Mouse (Mus musculus) kidney, embryonic 16.5 days (tissue): ENCODE data around the gene Mrpl54. TPM values are rescaled to one million over a fixed set of nuclear protein-coding genes. Genes with fewer than 3 reads are reported as not detected.
A peak's percentile ranks its signal among the peaks of the same experiment; 100 is the strongest.

Experiments
- ATAC-seq: fragments of 200-750 bp; cut with Nextera tagmentation; 2 replicates; pipeline ENCODE4 v1.8.0; 2017; ENCODE audit warnings: moderate TSS enrichment; ENCODE audit not compliant: low FRiP score, low TSS enrichment
- H3K27ac ChIP-seq: fragments of 300-500 bp; sonication (generic); 2 replicates; pipeline ENCODE4 v1.5.1; 2014; ENCODE audit warnings: low read length
- H3K27me3 ChIP-seq: fragments of 300-500 bp; sonication (generic); 2 replicates; pipeline ENCODE4 v1.6.1; 2014; ENCODE audit warnings: low read length, control low read depth, mixed read lengths; ENCODE audit not compliant: insufficient read depth
- H3K36me3 ChIP-seq: fragments of 300-500 bp; sonication (generic); 2 replicates; pipeline ENCODE4 v1.6.1; 2014; ENCODE audit warnings: low read length, control low read depth, mixed read lengths; ENCODE audit not compliant: insufficient read depth
- H3K4me1 ChIP-seq: fragments of 300-500 bp; sonication (generic); 2 replicates; pipeline ENCODE4 v1.6.1; 2014; ENCODE audit warnings: low read length, control low read depth, mixed read lengths; ENCODE audit not compliant: insufficient read depth
- H3K4me2 ChIP-seq: fragments of 300-500 bp; sonication (generic); replicated peaks from 2 replicates; pipeline ENCODE4 v1.6.1; 2014; ENCODE audit warnings: low read depth, low read length
- H3K4me3 ChIP-seq: fragments of 300-500 bp; sonication (generic); 2 replicates; pipeline ENCODE4 v1.5.1; 2014; ENCODE audit warnings: mild to moderate bottlenecking, low read length
- H3K9ac ChIP-seq: fragments of 300-500 bp; sonication (generic); replicated peaks from 2 replicates; pipeline ENCODE4 v1.6.1; 2014; ENCODE audit warnings: low read length
- H3K9me3 ChIP-seq: fragments of 300-500 bp; sonication (generic); 2 replicates; pipeline ENCODE4 v1.6.1; 2016; ENCODE audit warnings: low read length, control low read depth
- WGBS: fragments of 180-500 bp; shearing (Covaris S2); extraction: QIAGEN DNeasy Blood & Tissue Kit; methylation state at CpG from one replicate; pipeline ENCODE4 v1.1.7; 2014; 5-methylcytosine and 5-hydroxymethylcytosine counted together
- polyA plus RNA-seq: library from polyadenylated mRNA; unstranded; fragments of >200 nt; fragmentation: Nextera tagmentation; extraction: Ambion mirVana; gene quantifications from 2 replicates; pipeline ENCODE4 v1.2.1, GENCODE M21; 2015

Mrpl54 gene
- polyA plus RNA-seq, 1 experiment from 2014 or later, result 238 TPM

- Histone ChIP-seq H3K36me3 (no peaks in the 10 kb centered on the region), H3K27ac (peak overlapping the region; percentile 80), H3K4me1 (peaks cover 70% of the 10 kb centered on the region), H3K4me2 (0 out of 2 replicates have a peak overlapping the region, but pooled peaks have one; percentile 14), H3K27me3 (no peaks in the 10 kb centered on the region), H3K9ac (peak overlapping the region; percentile 40; the same call in 1 of the 2 replicates), H3K4me3 (no peak overlapping the region), H3K9me3 (no peaks in the 10 kb centered on the region)
- WGBS, result 75% methylated on average over 6 of the region's 6 CpGs
- ATAC-seq, result no peak
Measured at GRCm38 (mm10) chr10:81297246-81297645, 30.5 kb upstream of the Mrpl54 start.

GRCm38 (mm10) chr10:81295185-81295584 lies 28.5 kb upstream of the Mrpl54 start:
- WGBS, result 88% methylated on average over 6 of the region's 6 CpGs
- Histone ChIP-seq H3K4me1 (peaks cover 51% of the 10 kb centered on the region), H3K27me3 (peaks cover 15% of the 10 kb centered on the region; the same call in 1 of the 2 replicates), H3K4me3 (no peak overlapping the region), H3K27ac (no peak overlapping the region), H3K9me3 (no peaks in the 10 kb centered on the region), H3K4me2 (no peak overlapping the region), H3K36me3 (no peaks in the 10 kb centered on the region), H3K9ac (no peak overlapping the region)
- ATAC-seq, result no peak

- H3K4me1 ChIP-seq, result peaks cover 46% of the 10 kb centered on the region
- H3K9me3 ChIP-seq, result no peaks in the 10 kb centered on the region
- peaks cover 20% of the 10 kb centered on the region; the same call in 1 of the 2 replicates for H3K27me3 ChIP-seq
- peak overlapping the region; percentile 94 for H3K4me3 ChIP-seq
- H3K36me3 ChIP-seq, result no peaks in the 10 kb centered on the region
- WGBS, result 26% methylated on average over 8 of the region's 8 CpGs
- ATAC-seq, result no peak
- H3K9ac ChIP-seq, result peak overlapping the region; percentile 87
- H3K27ac ChIP-seq, result no peak overlapping the region
- peak overlapping the region; percentile 93 for H3K4me2 ChIP-seq
Measured at GRCm38 (mm10) chr10:81294442-81294841, 27.7 kb upstream of the Mrpl54 start.

- H3K4me3 ChIP-seq, result peak overlapping the region; percentile 94
- H3K27ac ChIP-seq, result peak overlapping the region; percentile 88
- ATAC-seq, result peak; percentile 0; the same call in 1 of the 2 replicates
- no peaks in the 10 kb centered on the region for H3K36me3 ChIP-seq
- H3K4me2 ChIP-seq, result peak overlapping the region; percentile 93
- H3K9ac ChIP-seq, result peak overlapping the region; percentile 87
- H3K4me1 ChIP-seq, result peaks cover 40% of the 10 kb centered on the region
- 2% methylated on average over 25 of the region's 25 CpGs for WGBS
- peaks cover 20% of the 10 kb centered on the region; the same call in 1 of the 2 replicates for H3K27me3 ChIP-seq
- H3K9me3 ChIP-seq, result no peaks in the 10 kb centered on the region
Measured at GRCm38 (mm10) chr10:81293334-81294030, 26.7 kb upstream of the Mrpl54 start.

- Histone ChIP-seq H3K9ac (peak within 1 kb of the TSS; percentile 87), H3K9me3 (no peaks in the 10 kb centered on the region), H3K27ac (peak within 1 kb of the TSS; percentile 88), H3K4me2 (peak within 1 kb of the TSS; percentile 93), H3K36me3 (no peaks in the 10 kb centered on the region), H3K27me3 (peaks cover 20% of the 10 kb centered on the region; the same call in 1 of the 2 replicates), H3K4me1 (peaks cover 42% of the 10 kb centered on the region), H3K4me3 (peak within 1 kb of the TSS; percentile 94)
- under 1% methylated on average over 64 of the region's 80 CpGs for WGBS
- ATAC-seq, result peak; percentile 95
Measured at GRCm38 (mm10) chr10:81292554-81293333, 26.0 kb upstream of the Mrpl54 start, which contains the start of gene Pip5k1c. TSS of gene Pip5k1c (plus strand) at chr10:81292963.

GRCm38 (mm10) chr10:81291511-81292104 lies 24.9 kb upstream of the Mrpl54 start, which contains the start of gene Tjp3:
TSS of gene Tjp3 (minus strand) at chr10:81291581.
- H3K9me3 ChIP-seq, result no peaks in the 10 kb centered on the region
- peak within 1 kb of the TSS; percentile 71 for H3K27ac ChIP-seq
- peak within 1 kb of the TSS; percentile 94 for H3K4me3 ChIP-seq
- ATAC-seq, result no peak
- H3K27me3 ChIP-seq, result peaks cover 20% of the 10 kb centered on the region; the same call in 1 of the 2 replicates
- peaks cover 42% of the 10 kb centered on the region for H3K4me1 ChIP-seq
- H3K36me3 ChIP-seq, result no peaks in the 10 kb centered on the region
- H3K4me2 ChIP-seq, result peak within 1 kb of the TSS; percentile 93
- peak within 1 kb of the TSS; percentile 22 for H3K9ac ChIP-seq
- WGBS, result 65% methylated on average over 9 of the region's 9 CpGs

- no peaks in the 10 kb centered on the region for H3K9me3 ChIP-seq
- peak overlapping the region; percentile 71 for H3K27ac ChIP-seq
- WGBS, result 14% methylated on average over 24 of the region's 24 CpGs
- peaks cover 46% of the 10 kb centered on the region for H3K4me1 ChIP-seq
- H3K9ac ChIP-seq, result peak overlapping the region; percentile 22
- no peak for ATAC-seq
- H3K4me2 ChIP-seq, result peak overlapping the region; percentile 44
- peak overlapping the region; percentile 35 for H3K4me3 ChIP-seq
- H3K27me3 ChIP-seq, result peaks cover 20% of the 10 kb centered on the region; the same call in 1 of the 2 replicates
- no peaks in the 10 kb centered on the region for H3K36me3 ChIP-seq
Measured at GRCm38 (mm10) chr10:81290698-81291460, 24.1 kb upstream of the Mrpl54 start.

GRCm38 (mm10) chr10:81289811-81290210 lies 23.1 kb upstream of the Mrpl54 start:
- 52% methylated on average over 14 of the region's 14 CpGs for WGBS
- Histone ChIP-seq H3K27me3 (peaks cover 26% of the 10 kb centered on the region), H3K27ac (no peak overlapping the region), H3K4me2 (peak overlapping the region; percentile 44), H3K9me3 (no peaks in the 10 kb centered on the region), H3K4me3 (no peak overlapping the region), H3K9ac (peak overlapping the region; percentile 34; the same call in 1 of the 2 replicates), H3K4me1 (peaks cover 41% of the 10 kb centered on the region), H3K36me3 (no peaks in the 10 kb centered on the region)
- no peak for ATAC-seq

GRCm38 (mm10) chr10:81289278-81289677 lies 22.5 kb upstream of the Mrpl54 start:
- ATAC-seq, result no peak
- peak overlapping the region; percentile 44 for H3K4me2 ChIP-seq
- H3K9ac ChIP-seq, result peak overlapping the region; percentile 34; the same call in 1 of the 2 replicates
- no peak overlapping the region for H3K4me3 ChIP-seq
- no peaks in the 10 kb centered on the region for H3K36me3 ChIP-seq
- peaks cover 39% of the 10 kb centered on the region for H3K4me1 ChIP-seq
- no peak overlapping the region for H3K27ac ChIP-seq
- H3K27me3 ChIP-seq, result peaks cover 31% of the 10 kb centered on the region
- 2% methylated on average over 7 of the region's 7 CpGs for WGBS
- H3K9me3 ChIP-seq, result no peaks in the 10 kb centered on the region
